Mouse (Mus musculus) MEL (cell line): ENCODE measurements around the gene Vegfb.

ENCODE experiments used
- CTCF ChIP-seq, 3 experiments: IDR thresholded peaks in 2 of 3; conservative IDR thresholded peaks in 1 of 3; 2 replicates each; pipeline ENCODE4 v1.5.1; 2011 to 2012; ENCODE audit warnings: low read length in 3 of 3, low read depth in 2 of 3, mild to moderate bottlenecking in 2 of 3, improper control_type of control experiment in 1 of 3, inconsistent platforms in 1 of 3, mixed read lengths in 1 of 3, moderate library complexity in 1 of 3; ENCODE audit not compliant: control insufficient read depth in 1 of 3, insufficient read depth in 1 of 3, poor library complexity in 1 of 3, severe bottlenecking in 1 of 3
- MEF2A ChIP-seq: IDR thresholded peaks from 2 replicates; pipeline ENCODE4 v1.6.1; 2014; ENCODE audit warnings: low read depth, mild to moderate bottlenecking, inconsistent platforms, low read length, improper control_type of control experiment; ENCODE audit not compliant: poor library complexity, insufficient replicate concordance, severe bottlenecking; ENCODE audit errors: extremely low read depth
- POLR2A ChIP-seq, 2 experiments: IDR thresholded peaks; 2 replicates each; pipeline ENCODE4 v1.6.1; 2011 to 2012; ENCODE audit warnings: low read length in 2 of 2, mild to moderate bottlenecking in 2 of 2, control low read depth in 1 of 2, improper control_type of control experiment in 1 of 2, low read depth in 1 of 2, moderate library complexity in 1 of 2; ENCODE audit not compliant: control insufficient read depth in 1 of 2, insufficient read depth in 1 of 2, poor library complexity in 1 of 2
- UBTF ChIP-seq: IDR thresholded peaks from 2 replicates; pipeline ENCODE4 v1.6.1; 2012; ENCODE audit warnings: low read depth, mild to moderate bottlenecking, inconsistent platforms, low read length, improper control_type of control experiment, moderate library complexity, borderline replicate concordance; ENCODE audit not compliant: insufficient read depth
- ZNF384 ChIP-seq: IDR thresholded peaks from 2 replicates; pipeline ENCODE4 v1.6.1; 2012; ENCODE audit warnings: low read depth, mild to moderate bottlenecking, inconsistent platforms, low read length, improper control_type of control experiment

- TF ChIP-seq POLR2A (IDR thresholded peaks at IDR 0.05; ENCODE audit: control insufficient read depth in 1 of 2, insufficient read depth in 1 of 2, low read depth in 1 of 2, low read length in 2 of 2, poor library complexity in 1 of 2) (no peak), ZNF384 (no peak), MEF2A (no peak), CTCF (IDR thresholded peaks at IDR 0.05 in 2 of 3, conservative IDR thresholded peaks at IDR 0.05 in 1 of 3; ENCODE audit: control insufficient read depth in 1 of 3, insufficient read depth in 1 of 3, low read depth in 2 of 3, low read length in 3 of 3, poor library complexity in 1 of 3, severe bottlenecking in 1 of 3) (no peak), UBTF (no peak)
These were observed 32.0 kb downstream of the Vegfb start for GRCm38 (mm10) chr19:6955424-6955823.
